Mouse (Mus musculus): ENCODE measurements around the gene Lonrf3. TPM values are rescaled to one million over a fixed set of nuclear protein-coding genes. Genes with fewer than 3 reads are reported as not detected.
A peak's percentile ranks its signal among the peaks of the same experiment; 100 is the strongest.

Lonrf3 gene
- polyA plus RNA-seq (2015; fragmentation: Nextera tagmentation; extraction: Ambion mirVana) = 0.43 and 0.64 TPM in 2 replicates

- Histone ChIP-seq H3K4me1 (peaks cover 8% of the 10 kb centered on the region), H3K9me3 (no peaks in the 10 kb centered on the region), H3K4me3 (peak within 1 kb of the TSS; percentile 44), H3K4me2 (peak within 1 kb of the TSS; percentile 79), H3K9ac (no peak within 1 kb of the TSS), H3K27me3 (peaks cover 41% of the 10 kb centered on the region), H3K27ac (no peak within 1 kb of the TSS), H3K36me3 (no peaks in the 10 kb centered on the region)
- WGBS = 31% methylated on average over 68 of the region's 68 CpGs
- 0 out of 2 replicates have a peak, but pooled peaks have one; percentile 40 for ATAC-seq (ENCODE audit: insufficient number of reproducible peaks, low FRiP score, low TSS enrichment, low read depth)
These were observed at the start of gene Lonrf3 for GRCm38 (mm10) chrX:36328271-36329039. Lonrf3 (plus strand) TSS chrX:36328353.

DNA sequence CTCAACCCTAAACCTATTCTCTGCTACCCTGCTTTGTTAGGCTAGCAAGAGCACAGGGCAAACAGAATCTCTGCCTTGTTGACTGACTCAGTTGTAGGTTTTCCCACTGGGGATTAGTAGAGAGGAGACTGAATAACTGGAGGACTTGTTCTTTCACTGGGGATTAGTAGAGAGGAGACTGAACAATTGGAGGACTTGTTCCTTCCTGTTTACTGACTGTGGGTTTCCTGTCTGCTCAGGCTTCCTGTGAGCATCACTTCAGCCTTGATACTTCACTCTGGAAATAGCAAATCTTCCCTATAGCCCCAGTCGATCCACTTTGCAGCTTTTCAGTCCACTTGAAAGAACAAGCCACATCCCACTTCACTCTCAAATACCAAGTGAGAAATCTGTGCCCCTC is 49.4 kb upstream of the Lonrf3 start:
- WGBS = 67% methylated on average over 1 of the region's 1 CpGs
- H3K27ac ChIP-seq = no peak overlapping the region
- H3K4me2 ChIP-seq = no peak overlapping the region
- H3K36me3 ChIP-seq = no peaks in the 10 kb centered on the region
- H3K4me1 ChIP-seq = no peaks in the 10 kb centered on the region
- no peak for ATAC-seq (ENCODE audit: insufficient number of reproducible peaks, low FRiP score, low TSS enrichment, low read depth)
- H3K4me3 ChIP-seq = no peak overlapping the region
- H3K9ac ChIP-seq = no peak overlapping the region
- H3K27me3 ChIP-seq = no peaks in the 10 kb centered on the region
- H3K9me3 ChIP-seq = no peaks in the 10 kb centered on the region

- Histone ChIP-seq H3K4me3 (no peak overlapping the region), H3K9me3 (no peaks in the 10 kb centered on the region), H3K4me1 (no peaks in the 10 kb centered on the region), H3K27me3 (no peaks in the 10 kb centered on the region), H3K36me3 (no peaks in the 10 kb centered on the region), H3K27ac (no peak overlapping the region), H3K4me2 (no peak overlapping the region), H3K9ac (no peak overlapping the region)
- 77% methylated on average over 3 of the region's 3 CpGs for WGBS
- ATAC-seq (ENCODE audit: insufficient number of reproducible peaks, low FRiP score, low TSS enrichment, low read depth) = no peak
These were observed 16.7 kb upstream of the Lonrf3 start for GRCm38 (mm10) chrX:36311420-36311819.

GRCm38 (mm10) chrX:36327491-36328255 is 480 bp upstream of the Lonrf3 start:
- peaks cover 41% of the 10 kb centered on the region for H3K27me3 ChIP-seq
- peaks cover 8% of the 10 kb centered on the region for H3K4me1 ChIP-seq
- H3K9ac ChIP-seq = no peak overlapping the region
- H3K4me3 ChIP-seq = peak overlapping the region; percentile 44
- peak overlapping the region; percentile 79 for H3K4me2 ChIP-seq
- 17% methylated on average over 20 of the region's 20 CpGs for WGBS
- no peak overlapping the region for H3K27ac ChIP-seq
- ATAC-seq (ENCODE audit: insufficient number of reproducible peaks, low FRiP score, low TSS enrichment, low read depth) = no peak
- no peaks in the 10 kb centered on the region for H3K9me3 ChIP-seq
- no peaks in the 10 kb centered on the region for H3K36me3 ChIP-seq

GRCm38 (mm10) chrX:36329040-36329649 is 992 bp downstream of the Lonrf3 start:
- H3K9ac ChIP-seq = no peak overlapping the region
- peak overlapping the region; percentile 79 for H3K4me2 ChIP-seq
- WGBS = 36% methylated on average over 61 of the region's 66 CpGs
- ATAC-seq (ENCODE audit: insufficient number of reproducible peaks, low FRiP score, low TSS enrichment, low read depth) = 0 out of 2 replicates have a peak, but pooled peaks have one; percentile 7
- no peaks in the 10 kb centered on the region for H3K9me3 ChIP-seq
- peaks cover 41% of the 10 kb centered on the region for H3K27me3 ChIP-seq
- H3K4me3 ChIP-seq = peak overlapping the region; percentile 44
- no peaks in the 10 kb centered on the region for H3K36me3 ChIP-seq
- peaks cover 8% of the 10 kb centered on the region for H3K4me1 ChIP-seq
- H3K27ac ChIP-seq = no peak overlapping the region

- H3K4me2 ChIP-seq = peak overlapping the region; percentile 79
- H3K9me3 ChIP-seq = no peaks in the 10 kb centered on the region
- H3K4me3 ChIP-seq = peak overlapping the region; percentile 44
- no peak for ATAC-seq (ENCODE audit: insufficient number of reproducible peaks, low FRiP score, low TSS enrichment, low read depth)
- no peaks in the 10 kb centered on the region for H3K36me3 ChIP-seq
- peaks cover 41% of the 10 kb centered on the region for H3K27me3 ChIP-seq
- H3K9ac ChIP-seq = no peak overlapping the region
- H3K4me1 ChIP-seq = peaks cover 8% of the 10 kb centered on the region
- H3K27ac ChIP-seq = no peak overlapping the region
- 24% methylated on average over 44 of the region's 44 CpGs for WGBS
These were observed 1.8 kb downstream of the Lonrf3 start for GRCm38 (mm10) chrX:36329849-36330411.

DNA sequence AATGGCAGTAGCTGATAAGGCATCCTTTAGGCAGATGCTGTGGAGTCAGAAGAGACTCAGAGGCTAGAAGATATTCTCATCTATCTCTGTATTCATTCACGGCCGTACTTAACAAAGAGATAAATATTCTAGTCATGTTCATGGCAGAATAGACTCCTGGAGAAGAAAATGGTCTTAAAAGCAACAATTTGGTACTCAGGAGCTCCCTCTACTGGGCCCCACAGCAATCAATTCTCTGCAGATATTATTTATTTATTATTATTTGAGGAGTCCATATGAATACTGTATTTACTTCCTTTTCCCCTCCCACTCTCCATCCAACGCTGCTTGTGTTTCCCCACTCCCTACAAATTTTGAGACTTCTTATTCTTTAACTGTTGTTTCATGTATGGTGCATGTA is 24.3 kb downstream of the Lonrf3 start:
- Histone ChIP-seq H3K27ac (no peak overlapping the region), H3K9ac (no peak overlapping the region), H3K9me3 (no peaks in the 10 kb centered on the region), H3K4me1 (no peaks in the 10 kb centered on the region), H3K27me3 (no peaks in the 10 kb centered on the region), H3K36me3 (no peaks in the 10 kb centered on the region), H3K4me3 (no peak overlapping the region), H3K4me2 (no peak overlapping the region)
- ATAC-seq (ENCODE audit: insufficient number of reproducible peaks, low FRiP score, low TSS enrichment, low read depth) = no peak
- WGBS = 63% methylated on average over 3 of the region's 3 CpGs

DNA sequence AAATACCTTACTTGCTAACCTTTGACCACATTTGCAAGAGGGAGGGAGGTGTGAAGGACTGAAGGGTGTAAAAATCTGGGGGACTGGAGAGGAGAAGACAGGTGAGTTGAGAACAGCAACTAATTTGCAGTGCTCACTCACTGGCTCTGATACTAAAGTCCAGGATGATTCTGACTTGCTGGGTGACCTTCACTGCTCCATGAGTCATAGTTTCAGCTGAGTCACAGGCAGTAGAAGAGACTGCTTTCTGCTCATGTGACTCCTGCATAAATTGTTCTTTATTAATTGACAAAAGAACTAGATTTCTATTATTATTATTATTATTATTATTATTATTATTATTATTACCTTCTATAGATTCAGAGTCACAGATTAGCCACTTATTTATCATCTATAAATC is 57.2 kb downstream of the Lonrf3 start:
- H3K9ac ChIP-seq = no peak overlapping the region
- H3K27me3 ChIP-seq = no peaks in the 10 kb centered on the region
- no peaks in the 10 kb centered on the region for H3K36me3 ChIP-seq
- H3K9me3 ChIP-seq = no peaks in the 10 kb centered on the region
- ATAC-seq (ENCODE audit: insufficient number of reproducible peaks, low FRiP score, low TSS enrichment, low read depth) = no peak
- no peaks in the 10 kb centered on the region for H3K4me1 ChIP-seq
- no peak overlapping the region for H3K27ac ChIP-seq
- H3K4me2 ChIP-seq = no peak overlapping the region
- H3K4me3 ChIP-seq = no peak overlapping the region

GRCm38 (mm10) chrX:36389971-36390370 is 61.8 kb downstream of the Lonrf3 start:
- ATAC-seq (ENCODE audit: insufficient number of reproducible peaks, low FRiP score, low TSS enrichment, low read depth) = no peak
- H3K27me3 ChIP-seq = no peaks in the 10 kb centered on the region
- no peak overlapping the region for H3K27ac ChIP-seq
- 54% methylated on average over 3 of the region's 3 CpGs for WGBS
- H3K4me3 ChIP-seq = no peak overlapping the region
- H3K4me2 ChIP-seq = no peak overlapping the region
- no peaks in the 10 kb centered on the region for H3K4me1 ChIP-seq
- H3K9me3 ChIP-seq = no peaks in the 10 kb centered on the region
- no peaks in the 10 kb centered on the region for H3K36me3 ChIP-seq
- H3K9ac ChIP-seq = no peak overlapping the region

- no peak for ATAC-seq (ENCODE audit: insufficient number of reproducible peaks, low FRiP score, low TSS enrichment, low read depth)
- Histone ChIP-seq H3K27ac (no peak overlapping the region), H3K4me1 (no peaks in the 10 kb centered on the region), H3K4me2 (no peak overlapping the region), H3K9me3 (no peaks in the 10 kb centered on the region), H3K36me3 (no peaks in the 10 kb centered on the region), H3K27me3 (no peaks in the 10 kb centered on the region), H3K4me3 (no peak overlapping the region), H3K9ac (no peak overlapping the region)
- WGBS = 66% methylated on average over 2 of the region's 2 CpGs
These were observed 62.4 kb downstream of the Lonrf3 start for GRCm38 (mm10) chrX:36390503-36390902.

- Histone ChIP-seq H3K27me3 (no peaks in the 10 kb centered on the region), H3K9me3 (no peaks in the 10 kb centered on the region), H3K36me3 (no peaks in the 10 kb centered on the region), H3K9ac (no peak overlapping the region), H3K4me1 (no peaks in the 10 kb centered on the region), H3K27ac (no peak overlapping the region), H3K4me3 (no peak overlapping the region), H3K4me2 (no peak overlapping the region)
- no peak for ATAC-seq (ENCODE audit: insufficient number of reproducible peaks, low FRiP score, low TSS enrichment, low read depth)
- 73% methylated on average over 6 of the region's 6 CpGs for WGBS
These were observed 64.5 kb downstream of the Lonrf3 start for GRCm38 (mm10) chrX:36392672-36393071.

DNA sequence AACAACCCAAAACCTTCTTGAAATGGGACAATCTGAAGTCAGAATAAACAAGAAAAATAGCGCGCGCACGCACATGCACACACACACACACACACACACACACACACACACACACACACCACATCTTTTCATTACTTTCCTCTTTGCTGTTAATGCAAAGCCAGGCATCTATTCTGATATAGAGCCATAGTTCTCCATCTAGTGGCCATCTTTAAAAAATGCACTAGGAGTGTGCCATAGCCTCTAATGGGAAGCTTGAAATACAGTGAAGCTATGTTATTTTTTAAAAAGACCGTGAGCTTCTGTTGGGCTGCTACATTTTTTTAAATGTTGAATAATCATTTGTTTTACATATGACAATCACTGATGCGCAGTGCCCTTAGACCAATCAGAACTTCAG is 65.1 kb downstream of the Lonrf3 start:
- H3K27me3 ChIP-seq = no peaks in the 10 kb centered on the region
- no peaks in the 10 kb centered on the region for H3K36me3 ChIP-seq
- no peak overlapping the region for H3K4me3 ChIP-seq
- no peak overlapping the region for H3K4me2 ChIP-seq
- H3K9me3 ChIP-seq = no peaks in the 10 kb centered on the region
- no peak overlapping the region for H3K27ac ChIP-seq
- WGBS = 41% methylated on average over 6 of the region's 6 CpGs
- no peak for ATAC-seq (ENCODE audit: insufficient number of reproducible peaks, low FRiP score, low TSS enrichment, low read depth)
- H3K9ac ChIP-seq = no peak overlapping the region
- H3K4me1 ChIP-seq = no peaks in the 10 kb centered on the region

All from limb, embryonic 15.5 days (tissue).